Mouse (Mus musculus) telencephalon, adult 2 months (tissue): ENCODE measurements around the gene Eva1b.
A peak's percentile ranks its signal among the peaks of the same experiment; 100 is the strongest.

Source experiments
- DNase-seq: peaks from one replicate; pipeline ENCODE4 v3.0.0-alpha.2; 2011; ENCODE audit warnings: low read depth, low spot score

Gene Eva1b

DNA sequence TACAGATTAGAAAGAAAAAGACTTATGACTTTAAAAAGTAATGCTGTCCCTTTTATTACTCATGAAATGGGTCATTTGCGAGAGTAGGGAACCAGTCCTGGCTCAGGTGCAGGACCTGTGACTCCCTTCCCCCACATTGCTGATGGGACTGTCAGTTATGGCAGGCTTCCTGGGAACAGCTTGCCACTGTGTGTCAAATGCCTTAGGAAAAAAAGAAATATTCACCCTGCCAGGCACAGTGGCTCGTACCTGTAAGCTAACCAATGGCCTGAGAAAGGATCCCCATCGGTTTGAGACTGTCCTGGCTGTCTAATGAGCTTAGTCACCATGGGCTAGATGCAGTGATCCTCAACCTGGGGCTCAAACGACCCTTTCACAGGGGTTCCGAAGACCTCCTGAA is 27.5 kb upstream of the Eva1b start:
- no peak for DNase-seq

DNA sequence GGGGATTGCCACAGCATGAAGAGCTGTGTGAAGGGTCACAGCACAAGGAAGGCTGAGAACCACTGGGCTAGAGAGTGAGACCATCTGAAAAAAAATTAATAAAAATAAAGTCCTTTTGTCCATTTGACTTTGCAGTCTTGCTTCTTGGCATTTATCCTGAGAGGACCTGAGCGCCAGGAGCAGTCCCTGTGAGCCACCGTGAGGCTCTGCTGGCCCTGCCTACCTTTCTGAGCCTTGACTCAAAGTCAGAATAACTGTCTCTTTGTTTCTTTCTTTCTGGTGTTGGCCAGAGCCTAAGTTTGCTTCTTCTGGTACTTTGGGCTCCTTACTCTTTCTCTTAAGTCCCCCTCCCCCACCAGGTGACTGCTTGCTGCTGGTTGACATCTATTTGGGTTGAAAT is 27.0 kb upstream of the Eva1b start:
- DNase-seq, result no peak

DNA sequence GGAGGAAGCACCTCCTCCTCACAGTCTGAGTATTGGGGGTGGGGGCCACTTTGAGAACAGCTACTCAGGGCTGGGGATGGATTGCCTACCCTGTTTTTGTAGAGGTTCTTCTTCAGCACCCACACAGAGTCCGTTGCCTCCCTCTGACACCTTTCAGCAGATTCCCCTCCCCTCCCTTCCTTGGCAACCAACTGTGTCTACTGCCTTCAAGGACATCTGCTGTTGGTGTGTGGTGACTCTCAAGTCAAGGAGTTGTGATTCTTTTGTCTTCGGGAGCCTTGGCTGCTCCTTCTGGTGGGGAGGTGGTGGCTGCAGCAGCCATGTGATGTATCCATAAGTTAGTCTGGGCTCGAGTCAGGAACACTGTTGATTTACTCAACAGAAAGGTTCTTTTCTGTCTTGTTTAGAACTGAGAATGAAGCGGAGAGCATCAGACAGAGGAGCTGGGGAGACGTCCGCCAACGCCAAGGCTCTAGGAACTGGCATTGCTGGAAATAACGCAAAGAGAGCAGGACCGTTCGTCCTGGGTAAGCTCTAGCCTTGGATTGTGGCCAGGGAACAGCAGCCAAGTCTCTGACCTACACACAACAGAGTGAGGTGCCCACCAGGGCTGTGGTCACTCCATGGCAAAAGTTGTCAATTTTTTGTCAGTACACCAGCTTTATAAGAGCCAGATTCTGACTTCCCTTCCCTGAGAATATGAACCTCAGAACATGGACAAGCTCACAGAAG is 24.1 kb upstream of the Eva1b start:
- peak; percentile 72 for DNase-seq

DNA sequence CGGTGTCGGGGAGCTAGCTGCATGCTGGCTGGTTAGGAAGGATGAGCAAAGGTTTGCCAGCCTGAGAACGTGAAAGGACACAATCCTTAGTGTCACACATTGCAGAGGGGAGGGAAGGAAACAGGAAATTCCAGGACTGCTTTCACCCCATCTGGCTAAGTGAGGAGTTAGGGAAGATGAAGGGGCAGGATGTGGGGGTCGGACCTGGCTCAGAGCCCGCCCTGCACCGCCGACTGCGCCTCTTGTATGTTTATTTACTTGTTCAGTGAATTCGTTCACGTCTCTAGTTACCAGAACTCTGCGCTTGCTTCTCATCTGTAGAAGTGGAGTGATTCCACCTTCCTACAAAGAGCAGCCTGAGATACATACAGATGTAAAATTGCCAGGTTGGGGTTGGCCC is 17.0 kb upstream of the Eva1b start:
- no peak for DNase-seq

DNA sequence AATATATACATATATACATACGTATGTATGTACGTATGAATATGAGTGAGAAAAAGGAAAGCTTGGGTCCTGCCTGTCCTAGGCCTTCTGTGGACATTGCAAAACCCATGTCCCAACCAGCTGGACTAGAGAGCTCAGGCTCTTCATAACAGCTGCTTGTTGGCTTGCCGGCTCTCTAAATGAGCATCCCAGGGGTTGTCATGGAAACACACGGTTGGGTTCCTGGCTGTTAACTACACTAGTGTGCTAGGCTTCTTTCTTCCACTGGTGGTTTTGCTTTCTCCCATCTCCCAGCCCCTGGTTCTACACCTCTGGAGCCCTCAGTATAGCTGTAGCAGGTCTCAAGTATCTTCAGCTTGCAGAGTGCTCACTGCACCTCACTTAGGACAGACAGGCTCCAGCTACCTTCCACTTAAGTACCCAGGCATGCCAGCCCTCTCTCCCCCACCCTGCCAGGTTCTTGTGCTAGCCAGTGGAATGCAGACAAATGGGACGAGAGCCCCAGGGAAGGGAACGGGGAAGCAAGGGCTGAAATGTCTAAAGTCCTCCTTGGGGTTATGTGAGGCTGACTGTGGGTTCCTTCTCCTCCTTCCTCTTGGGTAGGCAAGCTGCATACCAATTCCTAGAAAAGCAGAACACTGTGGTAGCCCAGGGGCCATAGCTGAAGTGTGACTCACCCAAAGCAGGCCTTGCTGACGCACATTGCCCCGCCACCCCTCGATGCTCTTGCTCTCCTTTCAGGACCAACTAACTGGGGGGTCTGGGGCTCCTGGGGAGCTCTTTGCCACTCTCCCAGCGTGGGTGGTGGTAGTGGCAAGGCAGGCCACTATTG is 16.0 kb upstream of the Eva1b start:
- DNase-seq, result no peak

DNA sequence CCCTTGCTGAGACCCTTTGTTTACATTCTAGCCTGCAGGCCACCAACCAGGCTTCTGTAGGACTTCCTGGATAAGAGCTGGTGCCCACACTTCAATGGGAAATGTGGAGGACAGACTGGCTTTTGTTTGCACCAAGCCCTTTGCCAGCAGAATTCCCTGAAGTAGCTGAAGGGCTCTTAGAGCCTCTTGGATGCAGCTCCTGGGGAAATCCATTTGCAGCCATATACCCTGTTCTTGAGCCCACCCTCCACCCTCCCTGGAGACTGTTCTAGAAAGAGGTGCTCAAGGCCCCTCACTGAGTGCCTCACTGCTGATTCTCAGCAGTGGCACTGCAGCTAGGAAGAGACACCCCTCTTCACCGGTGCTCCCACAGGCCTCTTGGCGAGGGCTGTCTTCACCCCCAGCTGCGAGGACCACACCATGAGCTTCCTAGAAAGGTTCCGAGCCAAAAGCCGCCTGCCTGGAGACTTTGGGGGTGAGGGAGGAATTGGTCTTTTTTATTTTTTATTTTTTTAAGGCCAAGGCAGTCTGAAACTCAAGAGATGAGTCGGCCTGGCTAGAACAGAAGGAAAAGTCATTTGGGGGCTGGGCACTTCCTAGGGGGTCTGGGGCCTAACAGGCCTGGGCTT is 14.8 kb upstream of the Eva1b start:
- DNase-seq, result no peak

DNA sequence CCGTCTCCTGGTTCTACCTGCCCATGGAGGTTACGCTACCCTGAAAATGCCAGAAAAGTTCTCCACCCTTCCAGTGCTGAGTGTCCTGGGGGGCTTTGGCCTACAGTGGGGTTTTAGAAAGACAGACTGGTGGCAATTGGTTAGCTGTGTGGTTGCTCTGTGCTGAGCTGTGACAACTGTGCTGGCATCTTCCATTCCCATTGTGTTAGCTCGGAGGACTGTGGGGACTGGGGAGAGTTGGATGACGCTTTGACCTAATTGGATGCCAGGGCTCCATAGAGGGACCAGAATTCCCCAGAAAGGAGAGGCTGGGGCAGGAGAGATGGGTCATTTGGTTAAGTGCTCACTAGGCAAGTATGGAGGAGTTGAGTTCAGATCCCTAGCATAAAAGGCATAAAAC is 13.3 kb upstream of the Eva1b start:
- DNase-seq, result no peak

DNA sequence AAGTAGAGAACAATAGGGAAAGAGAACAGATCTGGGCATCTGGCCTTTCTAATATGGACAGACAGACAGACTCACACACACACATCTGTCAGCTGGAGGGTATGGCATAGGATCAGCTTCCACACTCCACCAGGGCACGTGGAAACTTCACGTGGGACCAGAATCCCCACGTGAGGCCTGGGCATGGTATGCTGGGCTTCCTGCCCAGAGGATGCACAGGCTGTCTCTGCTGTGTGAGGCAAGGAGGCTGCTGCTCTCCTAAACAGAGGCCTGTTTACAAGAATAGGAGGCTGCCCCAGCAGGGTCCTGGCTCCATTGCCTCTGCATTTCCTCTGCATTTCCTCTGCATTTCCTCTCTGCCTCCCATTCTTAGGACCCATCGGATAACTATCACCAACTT is 12.9 kb upstream of the Eva1b start:
- DNase-seq, result no peak

DNA sequence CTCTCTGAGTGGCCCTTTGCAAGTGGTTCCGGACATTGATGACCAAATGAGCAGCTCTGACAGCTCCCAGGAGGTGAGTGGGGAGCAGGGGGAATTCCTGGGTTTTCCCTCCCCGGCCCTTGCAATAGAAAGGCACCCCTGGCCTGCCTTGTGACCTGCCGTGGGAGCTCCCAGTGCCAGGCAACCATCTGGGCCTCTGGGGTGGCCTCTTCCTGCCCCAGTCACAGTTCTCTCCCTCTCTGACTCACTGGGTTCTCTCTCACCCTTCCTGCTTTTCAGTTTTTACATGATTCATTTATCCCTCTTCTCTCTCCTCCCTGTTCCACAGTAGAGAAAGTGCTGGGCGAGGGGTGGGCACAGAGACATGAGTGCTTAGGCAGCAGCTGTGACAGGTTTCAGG is 9.8 kb upstream of the Eva1b start:
- DNase-seq, result no peak

DNA sequence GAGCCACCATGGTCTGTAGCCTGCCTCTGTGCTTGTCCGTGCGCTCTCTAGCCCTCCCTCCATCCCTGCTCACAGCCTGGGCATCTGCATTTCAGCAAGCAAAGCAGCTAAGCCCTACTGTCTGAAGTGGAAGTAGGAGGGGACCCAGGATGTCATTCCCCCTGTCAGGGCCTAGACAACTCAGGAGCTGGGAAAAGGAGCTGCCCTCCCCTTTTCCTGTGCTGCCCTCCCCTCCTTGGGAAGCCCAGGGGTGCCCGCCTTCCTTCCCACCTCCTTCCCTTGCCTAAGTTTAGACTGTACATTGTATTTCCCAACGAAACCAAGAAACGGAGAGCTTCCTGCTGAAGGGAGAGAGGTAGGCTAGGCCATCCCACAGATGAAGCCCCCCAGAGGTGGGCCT is 6.5 kb upstream of the Eva1b start:
- DNase-seq, result no peak

DNA sequence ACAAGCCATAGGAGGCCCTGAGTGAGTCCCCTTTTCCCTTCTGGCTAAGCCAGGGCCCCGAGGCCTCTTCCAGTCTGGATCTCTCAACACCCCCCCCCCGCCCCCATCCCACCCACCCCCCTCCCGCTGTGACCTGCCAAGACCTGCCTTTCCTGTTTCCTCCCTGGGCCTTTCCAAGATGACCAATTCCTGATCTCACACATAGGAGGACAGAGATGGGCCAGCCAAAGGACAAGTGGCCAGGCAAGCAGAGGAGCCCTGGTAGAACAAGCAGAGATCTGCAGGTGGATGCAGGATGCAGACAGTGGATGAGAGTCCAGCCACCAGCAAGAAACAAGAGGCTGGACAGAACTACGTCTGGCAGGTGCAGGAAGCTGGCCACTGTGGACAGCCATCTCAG is 2.1 kb upstream of the Eva1b start:
- DNase-seq, result no peak

DNA sequence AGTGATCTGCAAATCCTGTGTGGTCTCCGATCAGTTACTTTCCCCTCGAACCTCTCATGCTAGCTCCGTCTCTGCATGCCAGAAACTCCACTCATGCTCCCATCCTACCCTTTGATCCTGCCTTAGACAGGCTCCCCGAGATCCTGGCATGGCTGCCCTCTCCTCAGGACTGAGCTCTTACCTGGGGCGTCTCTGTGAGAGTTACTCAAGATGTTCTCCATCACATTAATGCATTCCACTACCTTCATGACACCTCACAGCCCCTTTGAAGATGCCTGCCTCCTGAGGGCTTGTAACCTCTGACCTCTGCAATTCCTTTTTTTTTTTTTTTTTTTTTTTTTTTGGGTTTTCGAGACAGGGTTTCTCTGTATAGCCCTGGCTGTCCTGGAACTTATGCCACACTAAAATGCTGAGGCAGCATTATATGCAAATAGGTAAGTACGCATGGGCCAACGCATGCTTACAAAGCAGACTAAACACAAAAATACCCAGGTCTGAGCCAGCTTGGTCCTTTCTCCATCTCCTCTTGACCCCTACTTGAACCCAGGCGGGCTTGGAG is 491 bp upstream of the Eva1b start:
- DNase-seq, result no peak

DNA sequence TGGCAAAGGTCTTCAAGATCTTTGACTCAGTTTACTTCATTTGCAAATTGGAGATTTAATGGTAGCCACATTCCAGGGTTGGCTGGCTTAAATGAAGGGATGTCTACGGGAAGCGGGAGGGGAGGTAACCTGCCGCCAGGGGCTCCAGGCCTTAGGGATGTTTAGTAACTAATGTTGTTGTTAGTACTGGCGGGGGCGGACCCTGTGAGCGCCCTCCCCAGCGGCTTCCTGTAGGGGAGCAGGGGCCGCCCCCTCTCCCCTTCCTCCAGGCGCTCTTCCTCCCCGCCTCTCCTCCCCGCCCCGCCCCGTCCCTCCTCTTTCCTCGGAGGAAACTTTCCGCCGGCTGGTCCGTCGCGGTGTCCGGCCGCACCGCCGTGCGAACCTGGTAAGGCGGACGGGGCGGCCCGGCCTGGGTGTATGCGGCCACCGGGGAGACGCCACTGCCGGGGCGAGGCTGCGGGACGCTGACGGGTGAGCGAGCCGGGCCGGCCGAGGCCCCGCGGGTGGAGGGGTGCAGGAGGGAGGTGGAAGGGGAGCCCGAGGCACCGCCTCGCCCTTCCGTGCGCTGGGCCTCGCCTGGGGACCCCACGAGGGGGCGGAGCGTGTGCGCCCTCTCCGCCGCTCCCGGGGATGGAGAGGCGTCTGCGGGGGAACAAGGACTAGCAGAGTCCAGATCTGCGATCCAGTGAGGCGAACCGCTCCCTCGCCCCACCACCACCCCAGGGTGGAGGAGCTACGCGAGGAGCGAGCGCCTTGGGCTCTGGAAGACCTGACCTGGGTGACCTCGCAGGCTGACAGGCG is 817 bp downstream of the Eva1b start:
- DNase-seq, result no peak

DNA sequence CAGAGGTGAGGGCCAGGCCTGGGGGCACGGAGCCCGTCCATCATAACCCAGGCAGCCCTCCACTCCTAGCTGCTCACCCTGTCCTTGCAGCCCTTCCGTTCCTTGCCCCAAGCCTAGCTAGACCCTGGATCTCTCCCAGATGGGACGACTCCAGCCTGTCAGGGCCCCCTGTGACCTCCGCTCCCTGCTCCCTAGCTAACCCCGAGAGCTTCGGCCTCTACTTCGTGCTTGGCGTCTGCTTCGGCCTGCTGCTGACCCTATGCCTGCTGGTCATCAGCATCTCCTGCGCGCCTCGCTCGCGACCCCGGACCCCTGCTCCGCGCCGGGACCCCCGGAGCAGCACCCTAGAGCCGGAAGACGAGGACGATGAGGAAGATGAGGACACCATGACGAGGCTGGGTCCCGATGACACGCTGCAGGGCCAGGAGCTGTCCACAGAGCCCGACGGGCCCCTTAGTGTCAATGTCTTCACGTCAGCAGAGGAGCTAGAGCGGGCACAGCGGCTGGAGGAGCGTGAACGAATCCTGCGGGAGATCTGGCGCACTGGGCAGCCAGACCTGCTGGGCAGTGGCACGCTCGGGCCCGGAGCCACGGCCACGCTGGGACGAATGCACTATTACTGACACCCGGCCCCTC is 1.6 kb downstream of the Eva1b start:
- no peak for DNase-seq

DNA sequence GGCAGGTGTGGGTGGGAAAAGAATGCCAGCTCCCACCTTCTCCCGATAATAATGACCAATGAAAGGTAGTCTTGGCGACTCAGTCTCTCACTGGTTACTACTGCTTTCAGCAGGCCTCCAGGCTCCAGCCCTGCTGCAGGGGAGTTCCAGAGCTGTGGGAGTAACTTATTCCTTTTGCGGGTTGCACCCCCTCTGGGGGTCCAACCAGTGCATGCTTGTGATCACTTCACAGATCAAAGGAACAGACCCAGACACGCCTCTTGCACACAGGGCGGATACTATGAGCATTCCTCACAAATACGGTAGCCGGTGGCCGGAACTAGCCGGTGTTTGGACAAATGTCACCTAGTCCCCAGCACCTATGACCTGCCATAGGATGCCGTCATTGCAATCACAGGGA is 2.3 kb downstream of the Eva1b start:
- DNase-seq, result no peak

DNA sequence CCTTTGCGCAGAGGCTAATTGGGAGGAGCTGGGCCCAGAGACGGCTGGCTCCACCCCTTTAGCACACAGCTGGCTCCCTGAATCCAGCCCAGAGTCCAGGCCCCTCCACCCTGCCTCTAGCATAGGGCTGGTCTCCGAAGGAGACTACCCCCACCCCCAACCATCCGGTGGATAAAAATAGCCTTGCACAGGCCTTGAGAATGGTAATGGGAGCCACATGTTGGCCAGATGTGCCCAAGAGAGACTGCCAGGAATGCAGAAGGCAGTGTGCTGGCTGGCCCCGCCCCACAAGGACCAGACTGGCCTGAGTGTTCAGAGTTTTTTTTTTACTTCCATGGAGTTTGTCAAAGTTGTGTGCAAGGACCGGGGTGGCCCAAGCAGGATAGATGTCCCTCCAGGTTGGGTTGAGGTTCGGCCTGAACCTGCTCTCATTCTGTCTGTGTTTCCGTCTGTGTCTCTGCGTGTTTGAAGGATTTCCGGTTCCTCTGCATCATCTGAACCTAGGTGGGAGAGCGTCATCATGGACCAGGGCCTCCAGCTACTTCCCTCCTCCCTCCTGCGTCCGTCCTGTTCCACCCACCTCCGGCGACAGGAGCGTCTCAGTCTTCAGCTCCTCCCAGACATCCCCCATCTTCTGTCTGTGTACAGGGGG is 2.9 kb downstream of the Eva1b start:
- no peak for DNase-seq

DNA sequence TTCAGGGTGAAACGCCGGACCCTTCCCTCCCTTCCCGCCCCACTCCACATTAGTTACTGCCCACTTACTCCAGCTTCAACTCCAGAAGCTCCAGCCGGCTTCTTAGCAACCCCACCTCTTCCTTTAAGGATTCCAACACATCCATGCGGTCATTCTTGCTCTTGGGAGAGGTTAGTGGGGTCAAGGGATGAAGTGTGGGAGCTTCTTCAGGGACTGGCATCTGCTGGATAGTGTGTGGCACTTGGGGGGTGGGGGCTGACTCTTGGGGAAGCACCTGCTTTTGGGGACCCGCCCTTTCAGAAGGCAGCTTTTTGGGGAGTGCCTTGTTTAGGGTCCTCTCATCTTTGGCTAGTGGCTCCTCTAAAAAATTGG is 3.4 kb downstream of the Eva1b start:
- no peak for DNase-seq

DNA sequence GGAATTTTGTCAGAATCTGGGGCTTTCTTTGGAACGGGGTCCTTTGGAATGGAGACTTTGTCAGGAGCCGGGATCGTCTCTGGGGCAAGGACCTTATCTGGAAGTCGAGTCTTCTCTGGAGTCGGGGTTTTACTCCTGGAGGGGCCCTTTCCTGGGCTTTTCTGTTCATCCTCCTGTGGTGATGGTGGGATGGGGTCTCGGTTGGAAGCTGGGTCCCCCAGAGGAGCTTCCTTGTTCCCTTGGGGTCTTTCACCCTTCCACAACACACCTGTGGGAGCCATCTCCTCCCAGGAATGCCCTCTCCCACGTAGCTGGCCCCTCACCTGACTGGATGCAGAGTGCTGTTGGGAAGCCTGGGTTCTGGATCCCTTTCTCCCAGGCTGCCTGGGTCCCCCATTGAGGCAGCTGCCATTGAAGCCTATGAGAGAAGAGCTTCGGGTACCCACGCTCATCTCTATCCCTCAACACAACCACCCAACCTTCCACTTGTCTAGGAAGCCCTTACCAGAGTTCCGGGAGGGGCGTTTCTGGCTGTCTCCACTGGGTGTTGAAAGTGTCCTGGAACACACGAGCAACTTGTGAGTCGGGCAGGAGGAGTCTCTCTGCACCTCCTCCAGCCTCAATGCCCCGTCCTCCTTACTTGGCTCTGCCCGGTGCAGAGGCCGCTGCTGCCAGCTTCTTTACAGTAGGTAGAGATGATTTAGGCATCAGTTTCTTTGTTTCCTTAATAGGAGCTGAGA is 4.3 kb downstream of the Eva1b start:
- DNase-seq, result no peak

DNA sequence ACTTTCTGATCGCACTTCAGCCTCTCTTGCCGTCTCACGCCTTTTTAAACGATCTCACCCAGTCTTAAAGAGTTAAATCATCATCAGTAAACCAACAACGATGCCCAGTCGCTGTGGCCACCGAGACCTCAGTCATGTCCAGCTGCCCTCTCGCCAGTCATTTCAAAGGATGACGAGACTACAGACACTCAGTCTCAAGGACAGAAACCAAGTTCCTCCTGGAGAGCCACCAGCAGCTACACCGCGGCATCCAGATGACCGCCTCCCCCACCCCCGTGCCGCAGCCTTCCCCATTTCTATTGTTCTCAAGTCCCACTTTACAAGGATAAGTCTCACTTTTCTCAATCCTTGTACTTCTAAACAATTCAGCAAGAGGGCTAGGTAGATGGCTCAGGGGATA is 5.3 kb downstream of the Eva1b start:
- DNase-seq, result no peak

DNA sequence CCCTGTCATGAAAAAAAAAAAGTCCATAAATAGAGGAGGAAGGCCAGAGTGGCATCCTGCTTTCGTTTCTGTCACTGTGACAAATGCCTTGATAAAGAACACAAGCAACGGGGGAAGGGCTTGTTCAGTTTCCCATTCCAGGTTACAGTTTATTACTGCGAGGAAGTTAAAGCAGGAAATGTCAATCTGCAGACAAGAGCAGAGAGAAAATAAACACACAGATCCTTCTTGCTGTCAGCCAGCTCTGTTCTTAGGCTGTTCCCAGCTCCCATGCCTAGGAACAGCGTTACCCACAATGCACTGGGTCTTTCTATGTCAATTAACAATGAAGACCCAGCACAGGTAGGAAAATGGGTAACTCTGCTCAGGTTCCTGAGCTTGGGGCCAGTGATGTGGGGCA is 7.6 kb downstream of the Eva1b start:
- DNase-seq, result no peak
